Mouse (Mus musculus) limb, embryonic 11.5 days (tissue): ENCODE measurements around the gene Bmpr1b. TPM values are rescaled to one million over a fixed set of nuclear protein-coding genes. Genes with fewer than 3 reads are reported as not detected.

Experiments used
- ATAC-seq: fragments of 200-750 bp; cut with Nextera tagmentation; 2 replicates; pipeline ENCODE4 v1.8.0; 2017; ENCODE audit warnings: low read depth; ENCODE audit not compliant: insufficient number of reproducible peaks, low FRiP score, low TSS enrichment
- DNase-seq: peaks from one replicate; pipeline ENCODE4 v3.0.0-alpha.2; 2015; ENCODE audit warnings: low spot score
- H3K27ac ChIP-seq: fragments of 300-500 bp; sonication (generic); replicated peaks from 2 replicates; pipeline ENCODE4 v1.5.1; 2014; ENCODE audit warnings: low read depth, mild to moderate bottlenecking, low read length
- H3K27me3 ChIP-seq: fragments of 300-500 bp; sonication (generic); 2 replicates; pipeline ENCODE4 v1.6.1; 2014; ENCODE audit warnings: mild to moderate bottlenecking, low read length, mixed read lengths; ENCODE audit not compliant: control insufficient read depth, insufficient read depth
- H3K36me3 ChIP-seq: fragments of 300-500 bp; sonication (generic); 2 replicates; pipeline ENCODE4 v1.6.1; 2014; ENCODE audit warnings: mild to moderate bottlenecking, low read length, moderate library complexity, mixed read lengths; ENCODE audit not compliant: control insufficient read depth, insufficient read depth
- H3K4me1 ChIP-seq: fragments of 300-500 bp; sonication (generic); 2 replicates; pipeline ENCODE4 v1.6.1; 2014; ENCODE audit warnings: low read length, mixed read lengths; ENCODE audit not compliant: control insufficient read depth, insufficient read depth
- H3K4me2 ChIP-seq: fragments of 300-500 bp; sonication (generic); 2 replicates; pipeline ENCODE4 v1.6.1; 2014; ENCODE audit warnings: low read depth, mild to moderate bottlenecking, moderate library complexity; ENCODE audit not compliant: severe bottlenecking
- H3K4me3 ChIP-seq: fragments of 300-500 bp; sonication (generic); 2 replicates; pipeline ENCODE4 v1.5.1; 2014; ENCODE audit warnings: low read depth, low read length
- H3K9ac ChIP-seq: fragments of 300-500 bp; sonication (generic); 2 replicates; pipeline ENCODE4 v1.6.1; 2014; ENCODE audit warnings: mild to moderate bottlenecking, low read length
- H3K9me3 ChIP-seq: fragments of 300-500 bp; sonication (generic); 2 replicates; pipeline ENCODE4 v1.6.1; 2016; ENCODE audit warnings: low read length; ENCODE audit not compliant: control insufficient read depth
- WGBS: fragments of 180-500 bp; shearing (Covaris S2); extraction: QIAGEN DNeasy Blood & Tissue Kit; methylation state at CpG from one replicate; pipeline ENCODE4 v1.1.7; 2014; 5-methylcytosine and 5-hydroxymethylcytosine counted together
- polyA plus RNA-seq: library from polyadenylated mRNA; unstranded; fragments of >200 nt; fragmentation: Nextera tagmentation; extraction: Ambion mirVana; gene quantifications from 2 replicates; pipeline ENCODE4 v1.2.1, GENCODE M21; 2014

The Bmpr1b gene
- polyA plus RNA-seq, 1 experiment from 2014 or later, result 12.2 TPM

GRCm38 (mm10) chr3:142071601-142072000, 97.6 kb downstream of the Bmpr1b start:
- H3K27me3 ChIP-seq, result no peaks in the 10 kb centered on the region
- no peaks in the 10 kb centered on the region for H3K4me1 ChIP-seq
- no peak for DNase-seq
- no peak overlapping the region for H3K9ac ChIP-seq
- ATAC-seq, result no peak
- H3K36me3 ChIP-seq, result no peaks in the 10 kb centered on the region
- H3K4me3 ChIP-seq, result no peak overlapping the region
- no peak overlapping the region for H3K27ac ChIP-seq
- H3K9me3 ChIP-seq, result no peaks in the 10 kb centered on the region
- WGBS, result 90% methylated on average over 5 of the region's 5 CpGs
- no peak overlapping the region for H3K4me2 ChIP-seq

GRCm38 (mm10) chr3:142066792-142067346, 102.4 kb downstream of the Bmpr1b start:
- Histone ChIP-seq H3K4me3 (no peak overlapping the region), H3K27ac (no peak overlapping the region), H3K36me3 (no peaks in the 10 kb centered on the region), H3K9ac (no peak overlapping the region), H3K4me1 (0 out of 2 replicates have a peak, but pooled peaks cover 4% of the 10 kb centered on the region), H3K9me3 (no peaks in the 10 kb centered on the region), H3K4me2 (no peak overlapping the region), H3K27me3 (no peaks in the 10 kb centered on the region)
- 50% methylated on average over 1 of the region's 1 CpGs for WGBS
- ATAC-seq (no peak), DNase-seq (no peak)

GRCm38 (mm10) chr3:142065111-142065510, 104.1 kb downstream of the Bmpr1b start:
- H3K27ac ChIP-seq, result no peak overlapping the region
- no peaks in the 10 kb centered on the region for H3K27me3 ChIP-seq
- ATAC-seq (no peak), DNase-seq (no peak)
- no peak overlapping the region for H3K4me2 ChIP-seq
- 42% methylated on average over 5 of the region's 5 CpGs for WGBS
- no peak overlapping the region for H3K9ac ChIP-seq
- 0 out of 2 replicates have a peak, but pooled peaks cover 4% of the 10 kb centered on the region for H3K4me1 ChIP-seq
- H3K36me3 ChIP-seq, result no peaks in the 10 kb centered on the region
- no peak overlapping the region for H3K4me3 ChIP-seq
- no peaks in the 10 kb centered on the region for H3K9me3 ChIP-seq

- 24% methylated on average over 12 of the region's 12 CpGs for WGBS
- ATAC-seq, result no peak
- H3K4me2 ChIP-seq, result no peak overlapping the region
Observed at GRCm38 (mm10) chr3:142063536-142064226, 105.5 kb downstream of the Bmpr1b start.

GRCm38 (mm10) chr3:142061267-142061666, 108.0 kb downstream of the Bmpr1b start:
- WGBS, result 83% methylated on average over 5 of the region's 5 CpGs
- no peak overlapping the region for H3K4me3 ChIP-seq
- H3K4me1 ChIP-seq, result 0 out of 2 replicates have a peak, but pooled peaks cover 4% of the 10 kb centered on the region
- H3K27ac ChIP-seq, result no peak overlapping the region
- no peaks in the 10 kb centered on the region for H3K27me3 ChIP-seq
- H3K9me3 ChIP-seq, result no peaks in the 10 kb centered on the region
- H3K4me2 ChIP-seq, result no peak overlapping the region
- DNase-seq, result no peak
- no peak overlapping the region for H3K9ac ChIP-seq
- no peaks in the 10 kb centered on the region for H3K36me3 ChIP-seq
- no peak for ATAC-seq

More at GRCm38 (mm10) chr3:142063536-142064226, 105.5 kb downstream of the Bmpr1b start:
- Histone ChIP-seq H3K9ac (no peak overlapping the region), H3K9me3 (no peaks in the 10 kb centered on the region), H3K36me3 (no peaks in the 10 kb centered on the region), H3K27ac (no peak overlapping the region), H3K4me3 (no peak overlapping the region), H3K27me3 (no peaks in the 10 kb centered on the region), H3K4me1 (0 out of 2 replicates have a peak, but pooled peaks cover 4% of the 10 kb centered on the region)
- peak; percentile 67 for DNase-seq

GRCm38 (mm10) chr3:142059890-142060289, 109.3 kb downstream of the Bmpr1b start:
- WGBS, result 72% methylated on average over 3 of the region's 3 CpGs
- DNase-seq, result no peak
- Histone ChIP-seq H3K9ac (no peak overlapping the region), H3K27ac (no peak overlapping the region), H3K4me3 (no peak overlapping the region), H3K4me1 (0 out of 2 replicates have a peak, but pooled peaks cover 4% of the 10 kb centered on the region), H3K27me3 (no peaks in the 10 kb centered on the region), H3K4me2 (no peak overlapping the region), H3K9me3 (no peaks in the 10 kb centered on the region), H3K36me3 (no peaks in the 10 kb centered on the region)
- no peak for ATAC-seq

- H3K27ac ChIP-seq, result no peak overlapping the region
- ATAC-seq (no peak), DNase-seq (no peak)
- no peak overlapping the region for H3K4me2 ChIP-seq
- H3K36me3 ChIP-seq, result no peaks in the 10 kb centered on the region
- no peaks in the 10 kb centered on the region for H3K4me1 ChIP-seq
- no peak overlapping the region for H3K4me3 ChIP-seq
- no peaks in the 10 kb centered on the region for H3K27me3 ChIP-seq
- 87% methylated on average over 2 of the region's 2 CpGs for WGBS
- H3K9me3 ChIP-seq, result no peaks in the 10 kb centered on the region
- H3K9ac ChIP-seq, result no peak overlapping the region
Observed at GRCm38 (mm10) chr3:142050681-142051080, 118.5 kb downstream of the Bmpr1b start.

- WGBS, result 84% methylated on average over 3 of the region's 3 CpGs
- no peak for ATAC-seq
- no peaks in the 10 kb centered on the region for H3K27me3 ChIP-seq
Observed at GRCm38 (mm10) chr3:142049610-142050009, 119.6 kb downstream of the Bmpr1b start.

More at GRCm38 (mm10) chr3:142049610-142050009, 119.6 kb downstream of the Bmpr1b start:
- no peak overlapping the region for H3K4me2 ChIP-seq
- H3K4me1 ChIP-seq, result no peaks in the 10 kb centered on the region
- DNase-seq, result no peak
- no peak overlapping the region for H3K27ac ChIP-seq
- no peak overlapping the region for H3K4me3 ChIP-seq
- H3K9ac ChIP-seq, result no peak overlapping the region
- H3K36me3 ChIP-seq, result no peaks in the 10 kb centered on the region
- no peaks in the 10 kb centered on the region for H3K9me3 ChIP-seq
